Mouse (Mus musculus) naive thymus-derived CD4-positive, alpha-beta T cell, adult 5 months (primary cell): ENCODE results near the gene Olah. TPM values are rescaled to one million over a fixed set of nuclear protein-coding genes. Genes with fewer than 3 reads are reported as not detected.

ENCODE experiments used
- polyA plus RNA-seq: library from polyadenylated mRNA; unstranded; fragments of 100-300 nt; shearing (Covaris generic); gene quantifications from one replicate; pipeline ENCODE4 v1.2.1, GENCODE M21; 2017

The Olah gene
- not detected for polyA plus RNA-seq

DNA sequence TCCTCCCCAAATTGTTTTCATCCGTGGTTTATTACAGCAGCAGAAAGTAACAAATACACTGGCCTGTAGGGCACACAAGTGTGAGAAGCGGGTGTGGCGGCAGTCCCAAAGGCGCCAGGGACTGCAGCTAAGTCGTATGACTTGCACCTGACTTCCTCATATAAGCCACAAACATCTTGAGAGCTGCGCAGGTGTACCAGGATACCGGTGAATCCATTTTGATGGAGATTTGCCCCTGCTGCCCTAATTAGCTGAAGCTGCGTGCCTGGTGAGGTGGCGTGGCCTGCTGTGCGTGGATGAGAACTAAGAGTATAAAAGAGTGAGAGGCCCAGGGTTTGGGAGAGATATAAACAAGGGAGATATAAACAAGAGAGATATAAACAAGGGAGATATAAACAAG lies at the start of gene Olah:
Gene Olah, minus strand, starts transcription at position 101 of the 400 bp plus-strand sequence.

GRCm38 (mm10) chr2:3423841-3424578 lies 27.0 kb upstream of the Olah start, which contains the start of gene Dclre1c:
Gene Dclre1c (plus strand): TSS chr2:3424131.

DNA sequence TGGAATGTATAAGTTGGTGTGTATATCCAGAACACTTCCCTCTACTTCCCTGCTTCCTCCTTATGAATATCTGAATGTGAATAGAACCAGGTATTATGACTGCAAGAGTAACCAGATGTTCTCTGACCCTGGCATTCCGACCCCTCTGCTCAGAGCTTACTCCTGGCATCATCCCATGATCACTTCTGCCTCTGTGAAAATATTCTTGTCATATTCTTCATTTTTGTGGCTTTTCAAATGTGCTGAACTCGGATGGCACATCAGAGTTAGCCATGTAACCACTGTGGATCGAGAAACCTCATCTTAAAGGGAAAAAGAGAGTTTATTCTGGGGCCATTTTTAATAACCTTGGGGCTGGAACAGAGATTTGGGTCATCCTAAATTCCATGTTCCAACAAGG lies 25.5 kb upstream of the Olah start, which contains the start of gene Meig1:
Gene Meig1, minus strand, starts transcription at position 101 of the 400 bp plus-strand sequence.

GRCm38 (mm10) chr2:3335611-3336301 lies 61.3 kb downstream of the Olah start, which contains the start of gene Acbd7:
Gene Acbd7 (plus strand): TSS chr2:3336168.

DNA sequence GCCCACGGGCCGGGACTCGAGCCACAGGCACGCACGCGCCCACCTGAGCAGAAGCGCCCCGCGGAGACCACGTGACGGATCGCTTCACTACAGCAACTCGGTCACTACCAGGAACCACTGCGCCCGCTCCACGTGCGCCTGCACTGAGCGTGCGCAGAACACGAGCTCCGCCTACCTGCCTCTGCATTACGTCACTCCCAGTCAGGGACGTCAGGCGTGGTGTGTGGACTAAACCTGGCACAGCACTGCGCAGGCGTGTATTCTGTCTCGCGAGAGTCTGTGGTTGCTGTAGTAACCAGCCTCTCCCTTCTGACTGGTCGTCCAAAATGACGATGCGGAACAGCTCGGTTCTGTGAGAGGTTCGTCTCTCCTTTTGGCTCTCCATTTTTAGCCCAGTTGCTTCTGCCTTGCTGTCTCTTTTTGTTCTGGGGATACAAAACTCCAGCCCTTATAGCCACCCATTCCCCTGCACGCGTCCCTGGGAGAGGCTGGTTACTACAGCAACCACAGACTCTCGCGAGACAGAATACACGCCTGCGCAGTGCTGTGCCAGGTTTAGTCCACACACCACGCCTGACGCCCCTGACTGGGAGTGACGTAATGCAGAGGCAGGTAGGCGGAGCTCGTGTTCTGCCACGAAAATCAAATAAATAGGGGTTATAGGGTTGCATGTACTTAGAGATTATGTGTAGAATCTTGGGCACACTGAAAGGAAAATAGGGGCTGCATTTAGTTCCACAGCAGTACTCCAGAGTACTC lies 64.3 kb downstream of the Olah start, which contains the start of gene Rpp38:
Gene Rpp38, minus strand, starts transcription at position 160 of the 759 bp plus-strand sequence.

Other genes with a start within 250 kb of the Olah start
- gene Nmt2, start 113.0 kb downstream of the Olah start, polyA plus RNA-seq = 28.0 TPM
- 15.3 TPM for gene Rpp38, start 64.6 kb downstream of the Olah start, polyA plus RNA-seq
- not detected for gene Acbd7, start 61.0 kb downstream of the Olah start, polyA plus RNA-seq
- not detected for gene Meig1, start 25.4 kb upstream of the Olah start, polyA plus RNA-seq
- 21.5 TPM for gene Dclre1c, start 26.9 kb upstream of the Olah start, polyA plus RNA-seq
- 6.2 TPM for gene Suv39h2, start 77.8 kb upstream of the Olah start, polyA plus RNA-seq
- 6.5 TPM for gene Gm45902, start 115.6 kb upstream of the Olah start, polyA plus RNA-seq
- gene Hspa14, start 115.6 kb upstream of the Olah start, polyA plus RNA-seq = 92.5 TPM
- 1.1 TPM for gene Cdnf, start 115.8 kb upstream of the Olah start, polyA plus RNA-seq
- gene Fam107b, start 173.3 kb upstream of the Olah start, polyA plus RNA-seq = 661 TPM